Mouse (Mus musculus) T-helper 1 cell (primary cell): ENCODE data around the gene Olfr1336.
"Not testable (repeated sequence)": the region's sequence is repeated elsewhere in the genome, so short reads cannot be mapped to it uniquely, and the experiment has no call there.

Source experiments
- in situ Hi-C: fragments of 300-600 bp; cut with MboI, MseI; formaldehyde crosslinking; loops from one replicate; pipeline ENCODE4 v1.15.1; 2025; ENCODE audit warnings: high pct_unique_total_duplicates

Olfr1336 gene

DNA sequence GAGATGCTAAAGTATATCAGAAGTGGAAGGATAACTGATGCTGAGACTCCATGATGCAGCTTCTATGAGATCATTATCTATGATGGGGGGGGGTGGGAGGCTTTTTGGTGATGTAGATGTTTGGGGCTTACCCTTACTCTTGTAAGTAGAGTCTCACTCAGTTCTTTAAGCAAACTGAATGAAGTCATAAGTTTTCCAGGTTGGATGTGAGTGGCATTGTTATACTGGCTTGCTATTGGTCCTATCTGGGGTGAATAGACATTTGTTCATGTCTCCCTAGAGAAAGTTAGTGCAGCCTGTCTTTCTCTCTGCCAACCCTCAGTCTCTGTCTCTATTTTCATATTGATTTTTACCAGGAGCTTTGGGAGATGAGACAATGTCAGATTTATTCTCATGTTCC lies at the start of gene Olfr1336:
Gene Olfr1336 (plus strand): TSS at position 301 of the 400 bp plus-strand sequence.
- in situ Hi-C loops, result no loop called here

DNA sequence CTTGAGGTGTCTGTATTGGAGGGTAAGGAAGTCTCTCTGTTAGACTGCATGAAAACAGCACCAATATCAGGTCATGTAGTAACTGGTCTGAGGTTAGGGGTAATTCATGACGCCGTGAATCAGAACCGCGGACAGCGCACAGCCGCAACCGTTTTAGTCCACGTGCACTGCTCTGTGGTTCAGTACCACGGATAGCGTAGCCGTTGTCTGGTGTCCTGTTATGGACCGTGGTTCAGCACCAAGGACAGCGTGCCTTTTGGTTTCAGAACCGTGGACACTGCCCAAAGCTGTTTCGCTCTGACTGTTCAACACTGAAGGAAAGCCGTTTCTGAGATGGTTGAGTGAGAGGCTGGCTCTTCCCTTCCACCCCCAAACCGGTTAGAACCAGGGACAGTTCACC lies 45.9 kb upstream of the Olfr1336 start, which contains the start of gene Gm20715:
Gene Gm20715 (plus strand): TSS at position 235 of the 400 bp plus-strand sequence.
- in situ Hi-C loops, result loop anchor here (10.0 kb wide), 1 partner anchor 525 kb away; no protein-coding TSS in a partner anchor

DNA sequence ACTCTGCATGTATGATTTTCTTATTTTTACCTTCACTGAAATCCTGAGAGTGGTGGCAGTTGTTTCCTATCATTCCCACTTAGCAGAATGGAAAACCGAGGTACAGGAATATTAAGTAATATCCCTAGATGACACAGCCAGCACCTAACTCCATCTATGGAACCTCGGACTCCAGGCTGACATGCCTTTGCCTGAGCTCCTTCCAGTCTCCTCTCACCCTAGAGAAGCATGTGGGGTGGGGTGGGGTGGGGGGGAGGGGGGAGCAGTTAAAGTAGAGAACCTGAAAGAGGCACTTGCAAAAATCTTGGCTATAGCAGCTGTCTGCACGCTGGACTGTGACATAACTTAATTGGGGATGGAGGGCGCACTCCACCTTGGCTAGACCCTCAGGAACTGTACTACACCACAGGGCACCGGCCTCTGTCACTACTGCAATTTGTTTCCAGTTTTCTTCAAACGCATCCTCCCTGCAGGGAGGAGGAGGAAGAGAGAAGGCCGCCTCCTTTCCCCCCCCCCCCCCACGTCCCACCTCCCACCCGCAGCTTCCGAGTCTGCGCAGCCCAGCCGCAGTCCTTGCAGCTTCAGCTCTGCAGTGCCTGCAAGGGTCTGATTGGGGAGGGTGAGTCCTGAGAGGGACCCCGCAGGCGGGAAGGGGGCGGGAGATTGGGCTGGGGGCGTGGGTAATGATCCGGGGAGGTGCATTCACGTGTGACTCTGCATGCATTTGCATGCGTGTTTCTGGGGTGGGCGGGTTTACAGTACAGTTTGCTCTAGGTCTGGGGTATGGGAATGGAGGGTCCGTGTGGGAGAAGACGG lies 41.1 kb upstream of the Olfr1336 start:
- in situ Hi-C loops, result loop anchor here (10.0 kb wide), 1 partner anchor 520 kb away; no protein-coding TSS in a partner anchor

DNA sequence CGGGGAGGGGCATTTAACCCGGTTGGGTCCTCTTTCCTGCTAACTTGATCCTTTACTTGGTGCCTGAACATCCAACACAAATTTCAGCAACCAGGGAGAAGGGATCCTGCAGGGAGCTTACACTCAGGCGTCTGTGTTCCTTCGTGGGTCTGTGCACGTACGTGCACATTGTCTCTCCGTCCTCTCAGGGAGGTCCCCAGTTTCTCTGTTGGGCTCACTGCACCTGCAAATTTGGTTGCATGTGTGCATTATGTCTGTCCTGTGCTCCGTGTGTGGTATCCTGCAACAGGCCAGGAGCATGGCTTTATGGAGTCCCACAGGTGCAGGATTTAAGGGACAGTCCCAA lies 40.6 kb upstream of the Olfr1336 start:
- in situ Hi-C loops, result loop anchor here (10.0 kb wide), 1 partner anchor 519 kb away; no protein-coding TSS in a partner anchor

DNA sequence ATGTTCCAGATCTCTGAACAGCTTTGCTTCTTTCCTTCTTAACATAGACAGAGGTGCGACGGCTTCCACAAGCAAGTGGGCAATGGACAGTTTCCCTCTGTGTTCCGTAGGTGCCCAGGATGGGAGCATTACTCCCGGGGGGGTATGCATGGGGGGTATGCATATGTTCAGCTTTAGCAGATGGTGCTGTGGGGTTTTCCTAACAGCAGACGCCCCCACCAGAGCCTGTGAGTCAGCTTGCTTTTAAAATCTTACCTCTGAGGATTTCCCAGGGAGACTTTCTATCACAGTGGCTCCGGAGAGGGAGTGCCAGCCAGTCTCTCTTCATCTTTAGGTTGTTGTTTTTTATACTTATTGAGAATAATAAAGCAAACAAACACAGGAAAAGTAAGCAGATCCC lies 36.1 kb upstream of the Olfr1336 start:
- in situ Hi-C loops, result loop anchor here (10.0 kb wide), 1 partner anchor 515 kb away; no protein-coding TSS in a partner anchor

DNA sequence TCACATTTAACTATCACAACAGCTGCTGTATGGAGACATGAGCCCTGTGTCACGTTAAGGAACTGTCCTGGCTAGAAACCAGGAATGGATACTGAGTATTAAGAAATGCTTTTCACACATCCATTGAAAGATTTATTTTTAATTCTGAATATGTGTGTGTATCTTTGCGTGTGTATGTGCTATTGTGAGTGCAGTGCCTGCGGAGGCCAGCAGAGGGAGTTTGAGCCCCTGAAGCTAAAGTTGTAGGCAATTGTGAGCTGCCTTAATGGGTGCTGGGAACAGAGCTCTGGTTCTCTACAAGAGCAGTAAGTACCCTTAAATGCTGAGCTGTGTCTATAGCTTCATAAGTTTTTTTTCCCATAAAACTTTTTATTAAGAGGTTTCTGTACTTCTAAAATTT lies 26.6 kb upstream of the Olfr1336 start:
- in situ Hi-C loops, result loop anchor here (5.0 kb wide), 1 partner anchor 72 kb away; no protein-coding TSS in a partner anchor

DNA sequence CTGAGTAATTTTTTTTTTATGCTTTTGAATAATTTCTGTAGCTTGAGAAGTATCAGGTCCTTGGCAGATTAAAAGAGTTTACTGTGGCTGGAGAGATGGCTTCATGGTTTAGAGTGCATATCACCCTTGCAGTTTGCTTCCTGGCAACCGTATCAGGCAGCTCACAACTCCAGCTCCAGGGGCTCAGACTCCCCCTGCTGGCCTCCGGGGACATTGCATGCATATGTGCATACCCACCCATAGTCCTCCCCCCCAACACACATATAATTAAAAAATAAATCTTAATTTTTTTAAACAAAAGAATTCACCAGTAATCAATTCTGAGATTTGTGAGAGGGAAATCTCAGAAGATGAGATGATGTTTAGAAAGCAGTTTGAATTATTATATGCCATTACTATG lies 25.6 kb upstream of the Olfr1336 start:
- in situ Hi-C loops, result no loop called here

DNA sequence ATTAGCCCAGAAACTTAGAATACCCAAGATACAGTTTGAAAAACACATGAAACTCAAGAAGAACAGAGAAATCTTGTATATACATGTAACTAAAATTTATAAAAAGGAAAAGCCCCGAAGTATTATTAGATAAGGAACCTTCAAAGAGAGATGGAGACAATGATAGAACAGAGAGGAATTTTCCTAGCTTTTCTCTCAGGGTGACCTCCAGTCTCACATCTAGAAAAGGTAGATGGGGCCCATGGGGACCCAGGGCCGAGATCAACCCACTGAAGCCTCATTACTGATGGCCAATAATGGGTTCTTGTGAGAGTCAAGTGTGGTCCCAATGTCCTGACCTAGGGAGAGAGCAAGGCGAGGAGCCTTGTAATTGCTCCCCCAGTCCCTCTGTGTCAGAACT lies 17.6 kb upstream of the Olfr1336 start, which contains the start of gene Olfr1344:
Gene Olfr1344 (plus strand): TSS at position 301 of the 400 bp plus-strand sequence.
- in situ Hi-C loops, result no loop called here

DNA sequence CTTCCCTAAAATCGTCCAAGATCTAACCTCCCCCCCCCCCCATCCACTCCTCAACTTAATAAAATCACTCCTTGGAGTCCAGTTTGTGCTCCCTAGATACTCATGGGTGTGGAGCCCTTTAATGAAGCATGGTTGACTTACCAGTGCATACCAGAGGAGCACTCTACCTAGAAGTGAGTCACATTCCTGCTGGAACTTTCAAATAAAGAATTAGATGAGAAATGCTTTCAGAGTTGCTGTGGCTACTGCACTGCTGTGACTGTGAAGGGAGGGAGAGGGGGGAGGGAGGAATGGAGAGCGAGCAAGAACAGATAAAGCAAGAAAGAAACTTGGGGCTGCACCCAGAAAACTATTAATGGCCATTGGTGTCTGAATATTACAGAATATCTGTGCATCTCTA lies 14.8 kb upstream of the Olfr1336 start:
- in situ Hi-C loops, result no loop called here

DNA sequence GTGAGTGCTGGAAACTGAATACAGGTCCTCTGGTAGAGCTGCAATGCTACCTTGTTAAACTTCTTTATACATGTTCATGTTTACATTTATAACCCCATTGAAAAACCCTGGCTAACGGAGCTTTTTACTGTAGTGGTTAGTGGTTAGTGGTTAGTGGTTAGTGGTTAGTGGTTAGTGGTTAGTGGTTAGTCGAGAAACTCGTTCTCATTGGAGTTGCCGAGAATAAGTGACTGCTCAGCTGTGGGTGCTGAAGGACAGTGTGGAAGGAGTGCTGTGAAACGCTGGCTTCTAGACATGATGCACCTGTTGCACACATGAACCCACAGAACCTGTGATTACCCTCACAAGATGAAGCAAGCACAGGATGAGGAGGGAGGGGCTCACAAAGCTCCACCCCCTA lies 8.2 kb upstream of the Olfr1336 start:
- in situ Hi-C loops, result no loop called here

DNA sequence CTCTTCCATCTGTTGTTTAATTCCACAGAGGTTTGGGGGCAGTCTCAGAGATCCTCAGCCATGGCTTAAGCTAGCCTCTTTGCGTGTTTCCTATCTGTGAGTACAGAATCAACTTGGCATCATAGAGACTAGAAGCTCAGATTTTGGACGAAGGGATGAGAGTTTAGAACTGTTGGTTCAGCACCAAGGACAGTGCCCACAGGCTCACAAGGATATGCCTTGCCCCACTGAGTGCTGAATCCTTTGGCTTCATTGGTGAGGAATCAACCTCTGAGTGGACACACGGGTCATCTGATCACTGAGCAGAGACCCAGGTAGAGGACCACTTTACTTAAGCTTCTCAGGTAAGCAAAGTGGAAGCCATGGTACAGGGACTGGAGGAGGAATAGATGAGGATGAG lies 431 bp downstream of the Olfr1336 start:
- in situ Hi-C loops, result no loop called here

DNA sequence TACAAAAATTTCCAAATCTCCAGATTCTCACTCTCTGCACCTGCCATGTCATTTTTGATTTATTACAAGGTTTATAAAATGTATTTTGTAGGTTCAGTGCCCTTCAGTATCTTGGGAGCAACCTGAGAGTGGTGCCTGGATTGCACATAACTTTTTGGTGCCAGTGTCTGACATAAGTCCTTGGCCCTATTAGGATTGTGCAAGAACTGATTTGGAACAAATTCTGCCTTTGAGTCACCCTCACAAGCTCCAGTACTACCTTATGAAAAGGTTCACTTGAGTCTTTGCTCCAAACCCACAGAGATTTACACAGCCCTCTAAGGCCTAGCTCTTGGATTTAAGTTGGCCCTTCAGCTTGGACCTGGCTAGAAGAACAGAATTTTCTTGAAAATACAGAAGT lies 11.0 kb downstream of the Olfr1336 start, which contains the start of gene Olfr1346:
Gene Olfr1346 (plus strand): TSS at position 151 of the 400 bp plus-strand sequence.
- in situ Hi-C loops, result no loop called here

DNA sequence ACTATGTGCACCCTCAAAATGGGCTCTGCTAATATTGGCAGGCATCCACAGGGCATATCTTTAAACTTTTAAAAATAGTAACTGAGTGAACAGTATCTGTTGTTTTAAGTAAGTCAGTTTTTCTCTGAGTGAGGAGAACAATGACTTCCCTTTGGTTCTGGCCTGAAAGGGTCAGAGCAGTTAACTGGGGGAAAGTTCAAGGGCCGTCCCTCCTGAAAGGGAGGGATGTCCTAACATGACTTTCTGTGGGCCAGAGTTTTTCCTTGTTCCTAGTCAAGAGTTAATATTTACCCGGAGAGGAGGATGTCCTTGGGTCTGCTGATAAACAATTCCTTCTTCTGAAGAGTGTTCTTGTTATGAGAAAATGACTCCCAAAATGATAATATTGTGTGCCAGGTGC lies 21.7 kb downstream of the Olfr1336 start:
- in situ Hi-C loops, result not testable (repeated sequence)

DNA sequence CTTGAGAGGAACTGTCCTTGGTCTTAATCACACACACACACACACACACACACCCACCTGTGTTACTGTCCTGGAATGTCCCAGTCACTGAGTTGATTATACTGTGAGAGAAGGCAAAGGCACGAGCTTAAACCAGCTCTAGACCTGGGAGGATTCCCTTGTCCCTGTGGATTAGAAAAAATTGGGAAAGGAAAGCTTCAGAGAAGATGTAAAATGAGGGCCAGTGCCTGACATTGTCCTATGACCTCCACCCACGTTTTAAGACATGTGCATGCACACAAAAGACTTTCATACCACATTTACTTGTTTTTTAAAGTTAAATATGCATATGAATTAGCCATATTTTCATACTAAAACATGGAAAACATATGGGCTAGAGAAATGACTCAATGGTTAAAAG lies 30.9 kb downstream of the Olfr1336 start, which contains the start of gene Olfr5:
Gene Olfr5 (minus strand): TSS at position 101 of the 400 bp plus-strand sequence.
- in situ Hi-C loops, result no loop called here

DNA sequence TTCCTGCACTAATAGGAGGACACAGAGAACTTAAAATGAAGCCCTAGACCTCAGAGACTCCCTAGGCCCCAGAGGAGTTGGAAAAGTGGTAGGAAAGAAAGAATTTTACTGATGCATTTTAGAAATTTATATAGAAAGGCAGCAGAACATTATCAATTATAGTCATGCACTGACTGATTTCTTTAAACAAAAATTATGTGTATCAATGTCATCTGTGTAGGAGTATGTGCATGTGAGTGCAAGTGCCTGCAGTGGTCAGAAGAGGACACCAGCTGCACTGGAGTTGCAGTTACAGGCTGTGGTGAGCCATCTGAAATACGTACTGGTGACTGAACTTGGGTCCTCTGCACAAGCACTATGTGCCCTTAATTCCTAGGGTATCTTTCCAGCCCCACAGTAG lies 43.7 kb downstream of the Olfr1336 start, which contains the start of gene Olfr1347:
Gene Olfr1347 (minus strand): TSS at position 101 of the 400 bp plus-strand sequence.
- in situ Hi-C loops, result no loop called here

DNA sequence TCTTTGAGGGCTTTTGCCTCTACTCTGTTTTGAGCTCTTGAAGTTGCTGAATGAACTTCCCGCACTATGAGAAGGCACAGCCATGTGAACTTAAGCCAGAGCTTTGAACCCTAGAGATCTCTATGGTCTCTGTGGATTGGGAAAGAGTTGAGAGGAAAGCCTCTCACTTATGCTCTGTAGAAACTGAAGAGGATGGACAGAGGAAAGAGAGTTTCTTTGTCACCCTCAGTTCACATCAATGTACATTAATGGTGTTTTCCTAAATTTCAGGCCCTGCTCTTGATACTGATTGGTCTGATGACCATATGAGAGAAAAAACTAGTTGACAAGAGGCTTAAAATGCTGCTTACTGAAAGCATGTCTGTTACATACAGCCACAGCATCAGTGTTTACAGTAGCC lies 52.7 kb downstream of the Olfr1336 start, which contains the start of gene Olfr1348:
Gene Olfr1348 (minus strand): TSS at position 101 of the 400 bp plus-strand sequence.
- in situ Hi-C loops, result no loop called here
